Comparison of ENCODE assay signal across 8 mouse cellular contexts in the genomic region with DNA sequence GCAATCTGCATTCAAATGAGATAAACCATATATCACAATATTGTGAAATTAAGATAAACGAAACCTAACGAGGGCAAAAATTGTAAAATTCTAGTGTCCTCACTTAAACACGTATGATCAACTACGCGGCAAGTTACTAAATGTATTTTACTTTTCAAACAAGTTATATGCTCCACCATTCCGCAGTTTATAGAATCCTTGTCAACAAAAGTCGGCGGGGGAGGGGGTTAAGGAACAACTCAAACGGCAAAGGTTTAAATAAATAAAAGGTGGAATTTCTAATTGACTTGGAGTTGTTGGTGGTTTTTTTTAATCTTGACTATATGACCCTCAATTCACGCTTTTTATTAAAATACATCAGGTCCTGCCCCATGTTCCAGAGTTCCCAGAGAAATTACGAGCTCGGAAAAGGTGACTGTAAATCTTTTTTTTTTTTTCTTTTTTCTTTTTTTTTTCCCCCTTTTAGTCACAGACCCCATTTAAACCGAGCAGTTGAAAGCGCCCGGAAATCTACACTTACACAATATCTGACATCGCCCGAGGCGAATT. TPM values are rescaled to one million over a fixed set of nuclear protein-coding genes. Genes with fewer than 3 reads are reported as not detected.
DNase-seq lines count a peak whose midpoint lies in the region; ATAC-seq lines count a peak whose summit lies in the region.

No protein-coding gene starts in this region.

- peak overlapping the region; percentile 90 for H3K4me3 ChIP-seq in heart, embryonic 13.5 days
- peak overlapping the region; percentile 77 for H3K4me3 ChIP-seq in embryonic facial prominence, embryonic 13.5 days
- peak overlapping the region; percentile 93 for H3K4me3 ChIP-seq in limb, embryonic 15.5 days

- no peaks in the 10 kb centered on the region for H3K9me3 ChIP-seq in heart, embryonic 13.5 days
- no peaks in the 10 kb centered on the region for H3K9me3 ChIP-seq in embryonic facial prominence, embryonic 13.5 days
- H3K9me3 ChIP-seq in limb, embryonic 15.5 days: no peaks in the 10 kb centered on the region

- no peaks in the 10 kb centered on the region for H3K27me3 ChIP-seq in heart, embryonic 13.5 days (replicated peaks)
- no peaks in the 10 kb centered on the region for H3K27me3 ChIP-seq in embryonic facial prominence, embryonic 13.5 days
- H3K27me3 ChIP-seq in limb, embryonic 15.5 days: no peaks in the 10 kb centered on the region

- H3K27ac ChIP-seq in heart, embryonic 13.5 days (replicated peaks): peak overlapping the region; percentile 99
- H3K27ac ChIP-seq in embryonic facial prominence, embryonic 13.5 days: 0 out of 2 replicates have a peak overlapping the region, but pooled peaks have one; percentile 94
- peak overlapping the region; percentile 96 for H3K27ac ChIP-seq in limb, embryonic 15.5 days

- intact Hi-C loops in heart, postnatal 25 days (cut with DNase I): loop anchor here (5.0 kb wide), 1 partner anchor 361 kb away; a partner anchor contains a TSS

- WGBS in heart, embryonic 13.5 days: 4% methylated on average over 18 of the region's 18 CpGs
- 4% methylated on average over 18 of the region's 18 CpGs for WGBS in embryonic facial prominence, embryonic 13.5 days
- 3% methylated on average over 18 of the region's 18 CpGs for WGBS in limb, embryonic 15.5 days

- peaks cover 32% of the 10 kb centered on the region for H3K4me1 ChIP-seq in heart, embryonic 13.5 days
- H3K4me1 ChIP-seq in embryonic facial prominence, embryonic 13.5 days: peaks cover 14% of the 10 kb centered on the region
- peaks cover 5% of the 10 kb centered on the region; the same call in 1 of the 2 replicates for H3K4me1 ChIP-seq in limb, embryonic 15.5 days

- H3K4me2 ChIP-seq in heart, embryonic 13.5 days: peak overlapping the region; percentile 73
- peak overlapping the region; percentile 81 for H3K4me2 ChIP-seq in embryonic facial prominence, embryonic 13.5 days
- H3K4me2 ChIP-seq in limb, embryonic 15.5 days: peak overlapping the region; percentile 82

- peak overlapping the region; percentile 96 for H3K9ac ChIP-seq in heart, embryonic 13.5 days
- peak overlapping the region; percentile 91 for H3K9ac ChIP-seq in embryonic facial prominence, embryonic 13.5 days
- peak overlapping the region; percentile 84 for H3K9ac ChIP-seq in limb, embryonic 15.5 days

- no peaks in the 10 kb centered on the region for H3K36me3 ChIP-seq in heart, embryonic 13.5 days
- no peaks in the 10 kb centered on the region for H3K36me3 ChIP-seq in embryonic facial prominence, embryonic 13.5 days
- H3K36me3 ChIP-seq in limb, embryonic 15.5 days: no peaks in the 10 kb centered on the region

- ATAC-seq in heart, embryonic 13.5 days (ENCODE audit: extremely low read depth, insufficient number of reproducible peaks, low FRiP score, low TSS enrichment): no peak
- ATAC-seq in embryonic facial prominence, embryonic 13.5 days (ENCODE audit: insufficient number of reproducible peaks, insufficient read depth, low FRiP score, low TSS enrichment, low read depth): no peak
- ATAC-seq in limb, embryonic 15.5 days (ENCODE audit: insufficient number of reproducible peaks, low FRiP score, low TSS enrichment, low read depth): no peak

- DNase-seq in heart, postnatal 25 days (ENCODE audit: low spot score): no peak
- peak; percentile 20 for DNase-seq in CD4-positive helper T cell, adult 2 months (ENCODE audit: low read depth, low spot score)
- no peak for DNase-seq in urinary bladder, postnatal 4 days (ENCODE audit: low spot score in 2 of 2)
- DNase-seq in gastrocnemius, adult 18-20 months (ENCODE audit: low spot score): no peak
- no peak for DNase-seq in urinary bladder, postnatal 10 days (ENCODE audit: low spot score)

RNA-seq across cellular contexts. Expression of a gene that starts 1.1 kb away (rescaled TPM):
- 27.1 and 31.0 TPM in 2 replicates for polyA plus RNA-seq in heart, embryonic 13.5 days (2015; fragmentation: Nextera tagmentation; extraction: Ambion mirVana)
- 10 to 100 TPM; 29.6 to 37.0 TPM for total RNA-seq in heart, postnatal 25 days (2021)
- 38.1 and 50.3 TPM in 2 replicates for polyA plus RNA-seq in embryonic facial prominence, embryonic 13.5 days (2015; fragmentation: Nextera tagmentation; extraction: Ambion mirVana)
- polyA plus RNA-seq in limb, embryonic 15.5 days (2015; fragmentation: Nextera tagmentation; extraction: Ambion mirVana): 47.8 and 48.1 TPM in 2 replicates
- 1 to 10 TPM; 6.6 to 9.0 TPM for total RNA-seq in gastrocnemius, adult 18-20 months (2021)

RNA-seq across cellular contexts. Expression of a gene that starts 33.3 kb away (rescaled TPM):
- 38.1 and 39.8 TPM in 2 replicates for polyA plus RNA-seq in heart, embryonic 13.5 days (2015; fragmentation: Nextera tagmentation; extraction: Ambion mirVana)
- total RNA-seq in heart, postnatal 25 days (2021): 100 to 1,000 TPM; 221 to 227 TPM
- 25.1 and 29.1 TPM in 2 replicates for polyA plus RNA-seq in embryonic facial prominence, embryonic 13.5 days (2015; fragmentation: Nextera tagmentation; extraction: Ambion mirVana)
- polyA plus RNA-seq in limb, embryonic 15.5 days (2015; fragmentation: Nextera tagmentation; extraction: Ambion mirVana): 27.8 and 28.0 TPM in 2 replicates
- total RNA-seq in gastrocnemius, adult 18-20 months (2021): 10 to 100 TPM; 55.7 to 62.5 TPM
